Mouse (Mus musculus) liver, postnatal 0 days (tissue): Measurements from ENCODE around the gene Trir.
A peak's percentile ranks its signal among the peaks of the same experiment; 100 is the strongest.

ENCODE experiments used
- CTCF ChIP-seq: sonication (generic); IDR thresholded peaks from 2 replicates; pipeline ENCODE4 v1.5.1; 2016; ENCODE audit warnings: antibody characterized with exemption, low read depth
- EP300 ChIP-seq: IDR thresholded peaks from 2 replicates; pipeline ENCODE4 v1.6.1; 2016; ENCODE audit warnings: antibody characterized with exemption, low read depth, mild to moderate bottlenecking

GRCm38 (mm10) chr8:85025098-85025932 lies 1.3 kb upstream of the Trir start, which contains the start of gene Asna1:
- no peak for TF ChIP-seq CTCF
- peak; percentile 80 for TF ChIP-seq EP300
